Mouse (Mus musculus) MEL (cell line): ENCODE data around the gene Ablim1.

Experiments
- CTCF ChIP-seq, 3 experiments: IDR thresholded peaks in 2 of 3; conservative IDR thresholded peaks in 1 of 3; 2 replicates each; pipeline ENCODE4 v1.5.1; 2011 to 2012; ENCODE audit warnings: low read length in 3 of 3, low read depth in 2 of 3, mild to moderate bottlenecking in 2 of 3, improper control_type of control experiment in 1 of 3, inconsistent platforms in 1 of 3, mixed read lengths in 1 of 3, moderate library complexity in 1 of 3; ENCODE audit not compliant: control insufficient read depth in 1 of 3, insufficient read depth in 1 of 3, poor library complexity in 1 of 3, severe bottlenecking in 1 of 3
- JUND ChIP-seq: IDR thresholded peaks from 2 replicates; pipeline ENCODE4 v1.6.1; 2011; ENCODE audit warnings: low read depth, mild to moderate bottlenecking, improper control_type of control experiment, low read length
- KAT2A ChIP-seq: conservative IDR thresholded peaks from 2 replicates; pipeline ENCODE4 v1.6.1; 2012; ENCODE audit warnings: low read depth, low read length, improper control_type of control experiment, inconsistent platforms
- MAX ChIP-seq: IDR thresholded peaks from 2 replicates; pipeline ENCODE4 v1.6.1; 2011; ENCODE audit warnings: low read length, improper control_type of control experiment
- MEF2A ChIP-seq: IDR thresholded peaks from 2 replicates; pipeline ENCODE4 v1.6.1; 2014; ENCODE audit warnings: low read depth, mild to moderate bottlenecking, inconsistent platforms, low read length, improper control_type of control experiment; ENCODE audit not compliant: poor library complexity, insufficient replicate concordance, severe bottlenecking; ENCODE audit errors: extremely low read depth
- POLR2A ChIP-seq, 2 experiments: IDR thresholded peaks; 2 replicates each; pipeline ENCODE4 v1.6.1; 2011 to 2012; ENCODE audit warnings: low read length in 2 of 2, mild to moderate bottlenecking in 2 of 2, control low read depth in 1 of 2, improper control_type of control experiment in 1 of 2, low read depth in 1 of 2, moderate library complexity in 1 of 2; ENCODE audit not compliant: control insufficient read depth in 1 of 2, insufficient read depth in 1 of 2, poor library complexity in 1 of 2
- RAD21 ChIP-seq: IDR thresholded peaks from 2 replicates; pipeline ENCODE4 v1.6.1; 2011; ENCODE audit warnings: mild to moderate bottlenecking, low read depth, low read length, improper control_type of control experiment
- TCF12 ChIP-seq: IDR thresholded peaks from 2 replicates; pipeline ENCODE4 v1.6.1; 2014; ENCODE audit warnings: low read depth, mild to moderate bottlenecking, inconsistent platforms, low read length, improper control_type of control experiment, moderate library complexity
- ZC3H11A ChIP-seq: IDR thresholded peaks from 2 replicates; pipeline ENCODE4 v1.6.1; 2012; ENCODE audit warnings: low read depth, mild to moderate bottlenecking, inconsistent platforms, low read length, improper control_type of control experiment

DNA sequence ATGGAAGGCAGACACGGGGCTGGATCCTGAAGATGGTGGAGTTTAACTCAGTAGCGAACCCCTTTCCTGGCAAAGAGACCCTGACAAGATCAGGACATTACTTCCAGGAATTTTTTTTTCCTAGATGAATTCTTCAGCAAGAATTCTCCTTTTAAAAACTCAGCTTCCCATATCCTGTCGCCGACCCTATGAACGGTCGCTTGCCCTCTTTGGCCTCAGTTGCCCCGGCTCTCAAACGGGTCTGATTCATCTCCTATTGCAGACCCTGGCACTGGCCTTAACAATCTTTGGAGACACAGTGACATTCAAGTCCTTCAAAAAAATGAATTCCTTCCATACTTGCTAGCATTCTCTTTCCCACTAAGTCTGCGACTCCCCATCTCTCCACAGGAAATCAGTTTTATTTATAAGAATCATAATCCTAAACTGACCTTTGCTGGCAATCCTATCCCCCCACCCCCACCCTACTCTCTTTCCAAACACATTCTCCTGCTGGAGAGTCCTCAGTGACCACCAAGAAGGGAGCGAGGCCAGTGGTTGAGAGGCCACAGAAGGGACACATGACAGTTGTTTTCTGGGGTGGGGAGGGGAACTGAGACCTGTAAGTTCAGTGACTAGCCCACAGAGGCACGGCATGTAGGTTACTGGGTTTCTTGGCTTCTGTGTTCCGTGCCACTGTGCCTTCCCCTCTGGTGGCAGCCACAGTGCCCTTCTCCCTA is 311.8 kb downstream of the Ablim1 start:
- TF ChIP-seq MAX (no peak), KAT2A (no peak), RAD21 (no peak), POLR2A (IDR thresholded peaks at IDR 0.05; ENCODE audit: control insufficient read depth in 1 of 2, insufficient read depth in 1 of 2, low read depth in 1 of 2, low read length in 2 of 2, poor library complexity in 1 of 2) (no peak), ZC3H11A (no peak), CTCF (IDR thresholded peaks at IDR 0.05 in 2 of 3, conservative IDR thresholded peaks at IDR 0.05 in 1 of 3; ENCODE audit: control insufficient read depth in 1 of 3, insufficient read depth in 1 of 3, low read depth in 2 of 3, low read length in 3 of 3, poor library complexity in 1 of 3, severe bottlenecking in 1 of 3) (no peak), MEF2A (no peak), TCF12 (no peak), JUND (no peak)
